Mouse (Mus musculus) testis, postnatal 14 days (tissue): ENCODE data around the gene Chic1.
A peak's percentile ranks its signal among the peaks of the same experiment; 100 is the strongest.

Experiments
- DNase-seq: peaks from one replicate; pipeline ENCODE4 v3.0.0; 2021; ENCODE audit warnings: low spot score

The Chic1 gene

DNA sequence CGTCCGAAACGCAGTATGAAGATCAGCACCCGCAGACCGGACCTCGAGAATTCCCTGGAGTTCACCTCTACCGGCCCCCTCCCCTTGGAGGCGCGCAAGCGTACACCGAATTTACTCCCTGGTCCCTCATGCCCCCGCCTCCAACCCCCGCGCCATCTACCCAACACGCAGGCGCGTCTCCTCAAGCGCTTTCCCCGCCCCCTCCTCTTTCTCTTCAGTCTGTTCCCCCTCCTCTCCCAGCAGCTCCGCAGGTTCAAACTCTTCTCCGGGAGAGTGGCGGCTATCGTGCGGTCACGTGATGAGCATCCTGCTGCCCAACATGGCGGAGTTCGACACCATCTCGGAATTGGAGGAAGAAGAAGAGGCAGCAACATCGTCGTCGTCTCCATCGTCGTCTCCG is at the start of gene Chic1:
TSS of gene Chic1 (plus strand) at position 190 of the 400 bp plus-strand sequence.
- DNase-seq: peak; percentile 86

DNA sequence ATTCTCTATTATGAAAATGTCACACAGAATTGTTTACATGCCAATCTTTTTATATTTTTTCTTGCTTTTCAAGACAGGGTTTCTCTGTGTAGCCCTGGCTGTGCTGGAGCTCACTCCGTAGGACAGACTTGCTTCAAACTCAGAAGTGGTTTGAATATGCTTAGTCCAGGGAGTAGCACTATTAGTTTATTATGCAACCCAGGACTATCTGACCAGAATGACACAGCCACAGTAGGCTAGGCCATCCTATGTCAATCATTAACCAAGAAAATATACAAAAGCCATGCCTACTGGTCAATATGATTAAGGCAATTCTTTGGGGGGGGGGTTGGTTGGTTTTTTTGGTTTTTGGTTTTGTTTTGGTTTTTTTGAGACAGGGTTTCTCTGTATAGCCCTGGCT is 48.0 kb upstream of the Chic1 start:
- no peak for DNase-seq

DNA sequence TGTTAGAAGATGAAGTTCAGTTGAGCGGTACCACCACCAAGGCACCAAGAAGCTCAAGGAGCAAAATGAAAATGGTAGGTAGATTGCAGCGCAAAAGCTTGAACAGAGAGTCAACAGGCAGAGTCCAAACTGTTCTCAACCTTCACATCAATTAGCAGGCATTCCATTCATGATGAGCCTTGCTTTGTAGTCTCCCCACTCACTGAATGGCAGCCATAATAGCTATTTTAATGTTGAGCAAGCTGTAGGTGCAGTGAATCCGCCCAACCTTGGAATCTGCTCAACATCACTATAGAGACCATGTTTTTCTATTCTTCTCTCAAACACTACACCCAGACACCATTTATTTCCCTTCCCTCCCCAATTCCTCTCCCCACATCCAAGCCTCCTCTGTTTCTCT is 44.6 kb upstream of the Chic1 start:
- no peak for DNase-seq

DNA sequence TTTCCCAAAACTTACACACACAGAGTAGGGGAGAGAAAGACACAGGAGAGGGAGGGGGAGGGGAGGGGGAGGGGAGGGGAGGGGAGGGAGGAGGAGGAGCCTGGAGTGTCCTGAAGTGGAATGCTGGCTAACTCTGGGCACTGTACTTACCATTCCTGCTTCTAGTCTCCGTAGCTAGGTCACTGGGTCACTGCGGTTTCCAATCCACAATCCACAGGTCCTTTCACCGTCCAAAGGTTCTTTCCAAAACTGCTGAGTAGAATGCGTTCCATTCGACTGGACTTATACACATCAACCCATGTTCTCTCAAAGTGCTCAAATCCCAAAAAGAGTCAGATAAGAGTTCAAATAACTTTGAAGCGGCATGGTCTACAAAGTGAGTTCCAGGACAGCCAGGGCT is 42.1 kb upstream of the Chic1 start:
- no peak for DNase-seq

DNA sequence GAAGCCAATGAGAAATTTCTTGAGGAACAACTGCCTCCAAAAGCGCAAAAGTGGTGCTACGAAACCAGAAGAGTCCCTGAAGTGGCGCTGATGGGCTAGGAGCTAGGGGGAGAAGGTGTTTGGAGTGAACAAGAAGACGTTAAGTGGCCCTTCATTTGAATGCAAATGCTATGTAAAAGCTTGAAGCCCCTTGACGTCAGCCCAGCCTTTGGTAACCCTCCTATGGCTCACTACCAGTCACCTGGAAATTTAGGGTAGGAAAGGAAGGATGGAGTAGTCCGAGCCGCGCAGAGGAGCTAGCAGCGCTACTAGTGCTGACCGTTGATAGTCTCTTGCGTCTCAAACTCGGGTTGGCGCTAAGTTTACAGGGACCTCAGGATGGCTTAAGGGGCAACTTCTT is 35.1 kb upstream of the Chic1 start, which contains the start of gene Cdx4:
TSS of gene Cdx4 (plus strand) at position 253 of the 400 bp plus-strand sequence.
- DNase-seq: no peak

DNA sequence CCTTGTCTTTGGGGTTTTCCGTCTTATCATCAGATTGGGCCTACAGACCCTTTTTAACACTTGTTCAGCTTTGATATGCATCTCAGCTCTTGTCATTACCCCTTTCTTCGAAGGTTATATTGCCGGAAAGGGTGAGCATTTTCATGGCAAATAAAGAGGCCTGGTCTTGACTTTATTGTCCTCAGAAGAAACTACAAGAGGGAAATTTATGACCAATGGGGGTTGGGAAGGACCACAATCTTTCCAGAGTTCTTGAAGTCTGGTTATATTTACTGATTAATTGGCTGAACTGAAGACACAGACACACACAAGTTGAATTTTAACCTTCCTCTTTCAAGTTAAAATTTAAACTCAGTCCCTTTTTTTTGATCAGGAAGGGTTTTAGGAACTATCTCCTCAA is 30.4 kb upstream of the Chic1 start:
- no peak for DNase-seq

DNA sequence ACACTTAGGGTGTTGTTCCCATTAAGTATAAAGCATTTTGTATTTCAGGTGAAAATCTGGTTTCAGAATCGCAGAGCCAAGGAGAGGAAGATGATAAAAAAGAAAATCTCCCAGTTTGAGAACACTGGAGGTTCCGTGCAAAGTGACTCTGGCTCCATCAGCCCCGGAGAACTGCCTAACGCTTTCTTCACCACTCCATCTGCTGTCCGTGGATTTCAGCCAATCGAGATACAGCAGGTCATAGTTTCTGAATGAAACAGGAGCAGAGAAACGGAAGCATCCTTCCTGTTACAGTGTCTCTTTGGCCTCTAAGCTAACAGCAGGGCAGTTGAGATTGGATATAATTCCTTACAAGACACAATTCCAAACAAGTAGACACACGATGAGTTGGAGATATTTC is 26.9 kb upstream of the Chic1 start:
- DNase-seq: no peak

DNA sequence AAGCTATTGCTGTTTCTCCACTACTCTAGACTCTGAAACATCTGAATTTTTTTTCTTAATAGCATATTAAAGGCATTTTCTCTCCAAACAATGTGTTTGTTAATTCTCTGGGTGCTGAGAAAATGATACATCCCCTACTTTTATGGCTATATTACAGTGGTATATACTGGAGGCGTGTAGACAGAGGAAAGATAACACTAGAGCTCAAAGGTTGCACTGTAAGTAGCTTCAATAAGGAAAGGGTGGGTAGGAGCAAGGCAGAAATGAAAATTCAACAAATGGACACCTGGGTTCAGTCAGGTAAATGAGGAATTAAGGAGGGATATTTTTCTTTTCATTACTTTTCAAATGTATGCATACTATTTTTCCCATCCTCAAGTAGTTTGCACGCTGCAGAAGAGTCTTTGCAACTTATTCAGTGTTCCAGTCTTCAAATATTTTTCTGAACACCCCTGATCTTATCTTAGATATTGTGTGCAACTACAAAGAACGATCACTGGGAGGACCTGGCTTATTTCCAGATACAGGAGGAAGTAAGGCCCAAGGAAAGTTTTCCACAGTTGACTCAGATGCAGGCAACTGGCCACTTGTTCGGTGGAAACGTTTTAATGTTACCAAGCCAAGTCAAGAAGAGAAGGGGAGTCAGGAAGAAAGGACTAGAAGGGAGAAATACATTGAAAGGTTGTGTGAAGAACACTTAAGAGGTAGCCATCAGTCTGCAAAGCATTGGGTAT is 25.0 kb upstream of the Chic1 start:
- no peak for DNase-seq

DNA sequence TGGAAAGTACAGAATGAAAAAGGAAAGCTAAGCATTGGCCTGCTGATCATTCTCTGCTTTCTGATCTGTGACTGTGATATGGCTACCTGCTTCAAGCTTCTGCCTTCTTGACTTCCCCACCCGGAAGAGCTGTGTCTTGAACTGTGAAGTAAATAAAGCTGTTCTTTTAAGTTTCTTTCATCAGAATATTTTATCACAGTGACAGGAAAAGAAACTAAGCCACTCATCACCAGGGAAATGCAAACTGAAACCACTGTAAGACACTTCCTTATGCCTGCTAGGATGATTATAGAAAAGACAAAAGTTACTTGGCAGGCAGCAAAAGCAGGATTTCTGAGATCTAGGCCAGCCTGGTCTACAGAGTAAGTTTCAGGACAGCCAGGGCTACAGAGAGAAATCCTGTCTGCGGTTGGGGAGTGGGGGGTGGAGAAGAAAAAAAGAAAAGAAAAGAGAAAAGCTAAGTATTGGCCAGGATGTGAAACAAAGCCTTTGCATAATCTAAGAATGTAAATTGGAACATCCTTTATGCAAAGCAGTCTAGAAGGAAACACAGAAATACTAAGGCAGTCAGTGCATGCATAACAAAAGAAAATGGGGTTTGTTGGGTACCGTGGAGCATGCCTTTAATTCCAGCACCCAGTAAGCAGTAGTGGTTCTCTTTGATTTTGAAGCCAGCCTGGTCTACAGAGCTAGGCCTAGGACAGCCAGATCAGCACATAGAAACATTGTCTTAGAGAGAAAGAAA is 14.7 kb upstream of the Chic1 start:
- DNase-seq: no peak

DNA sequence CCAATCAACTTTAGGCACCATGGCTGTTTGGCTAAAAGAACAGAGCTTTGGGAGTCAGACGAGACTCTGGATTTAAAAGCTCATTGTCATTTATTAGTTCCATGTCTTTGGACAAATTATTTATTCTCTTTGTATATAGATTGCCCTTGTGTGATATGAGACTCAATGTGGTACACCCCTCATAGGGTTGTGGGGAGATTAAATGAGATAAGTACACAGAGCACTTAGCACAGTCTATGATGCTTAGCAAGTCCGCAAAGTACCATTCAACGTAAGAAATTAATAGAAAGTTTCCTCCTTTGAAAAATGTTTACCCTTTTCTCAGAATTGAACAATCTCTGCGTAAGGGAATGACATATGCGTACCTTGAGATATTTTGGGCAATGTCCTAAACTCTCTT is 492 bp upstream of the Chic1 start:
- no peak for DNase-seq

DNA sequence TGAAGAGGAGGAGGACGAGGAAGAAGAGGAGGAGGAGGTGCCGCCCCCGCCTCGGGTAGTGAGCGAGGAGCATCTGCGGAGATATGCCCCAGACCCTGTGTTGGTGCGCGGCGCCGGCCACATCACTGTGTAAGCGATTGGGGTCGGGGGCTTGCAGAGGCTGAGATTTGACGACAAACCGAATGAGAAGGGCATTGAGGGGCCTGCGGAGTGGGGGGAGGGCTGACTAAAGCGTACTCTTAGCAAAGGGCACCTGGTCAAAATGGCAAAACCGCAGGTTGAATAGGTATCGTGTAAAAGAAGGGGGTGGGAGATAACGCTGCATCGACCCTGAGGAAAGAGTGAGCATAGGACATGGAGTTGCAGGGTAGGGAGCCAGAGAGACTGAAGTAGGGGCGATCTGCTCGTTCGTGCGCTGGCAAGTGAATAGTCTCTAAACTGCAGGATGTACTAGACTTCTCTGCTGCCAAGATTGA is 523 bp downstream of the Chic1 start:
- DNase-seq: peak; percentile 29

DNA sequence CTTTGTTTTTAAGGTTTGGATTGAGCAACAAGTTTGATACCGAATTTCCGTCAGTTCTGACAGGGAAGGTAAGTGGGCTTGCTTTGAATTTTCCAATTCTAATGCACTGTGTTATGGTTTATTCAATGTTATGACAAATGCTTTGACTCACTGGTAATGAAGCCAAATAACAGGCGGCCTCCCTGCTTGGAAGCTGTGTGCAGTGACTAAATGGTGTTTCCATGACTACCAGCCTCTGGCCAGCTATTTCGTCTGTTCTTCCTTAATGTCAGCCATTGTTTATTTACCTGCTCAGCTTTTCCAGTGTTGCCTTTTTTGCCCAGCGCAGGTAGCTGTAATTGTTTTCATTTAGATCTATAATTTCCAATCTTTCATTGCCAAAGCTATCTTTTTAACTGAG is 9.9 kb downstream of the Chic1 start:
- DNase-seq: no peak

DNA sequence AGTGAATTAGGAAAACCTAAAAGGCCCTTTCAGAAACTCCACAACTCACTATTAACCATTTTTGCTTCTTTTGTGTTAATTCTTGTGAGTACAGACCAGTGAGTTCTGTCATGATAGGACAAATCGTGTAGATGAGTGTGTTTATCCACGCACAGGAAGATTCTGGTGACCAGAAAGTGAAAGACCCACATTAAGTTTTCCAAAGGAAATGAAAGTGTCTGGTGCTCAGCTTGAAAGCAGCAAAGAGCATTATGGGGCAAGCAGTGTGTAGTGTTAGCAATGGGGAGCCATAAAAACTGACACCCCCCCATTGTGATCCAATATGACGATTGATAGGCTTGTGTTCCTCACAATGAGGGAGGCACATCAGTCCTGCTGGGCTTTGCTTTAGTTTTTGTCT is 12.4 kb downstream of the Chic1 start:
- DNase-seq: no peak

DNA sequence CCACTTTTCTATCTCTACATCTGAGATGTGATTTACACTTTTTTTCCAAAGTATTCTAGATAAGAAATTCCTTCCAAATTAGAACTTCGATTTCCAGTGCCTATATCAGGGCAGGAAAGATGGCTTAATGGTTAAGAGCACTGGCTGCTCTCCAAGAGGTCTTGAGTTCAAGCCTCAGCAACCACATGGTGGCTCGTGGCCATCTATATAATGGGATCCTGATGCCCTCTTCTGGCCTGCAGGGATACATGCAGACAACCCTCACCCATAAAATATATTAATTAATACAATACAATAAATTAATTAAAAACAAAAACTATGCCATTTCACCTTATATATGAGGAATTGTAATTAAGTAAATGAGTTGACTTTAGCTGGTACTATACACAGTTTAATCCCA is 14.9 kb downstream of the Chic1 start:
- DNase-seq: no peak

DNA sequence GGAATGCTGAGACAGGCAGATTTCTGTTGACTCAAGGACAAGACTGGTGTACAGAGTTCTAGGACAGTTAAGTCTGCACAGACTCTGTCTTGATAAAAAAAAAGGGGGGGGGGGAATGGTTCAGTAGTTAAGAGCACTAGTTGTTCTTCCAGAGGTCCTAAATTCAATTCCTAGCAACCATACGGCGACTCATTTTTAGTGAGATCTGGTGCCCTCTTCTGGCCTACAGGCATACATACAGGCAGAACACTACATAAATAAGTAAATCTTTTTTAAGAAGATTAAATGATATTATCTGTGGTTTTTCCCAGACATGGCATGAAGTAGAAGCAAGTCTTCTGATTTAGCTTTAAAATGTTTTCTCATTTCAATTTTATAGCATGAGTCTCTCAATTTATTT is 15.4 kb downstream of the Chic1 start:
- DNase-seq: no peak

DNA sequence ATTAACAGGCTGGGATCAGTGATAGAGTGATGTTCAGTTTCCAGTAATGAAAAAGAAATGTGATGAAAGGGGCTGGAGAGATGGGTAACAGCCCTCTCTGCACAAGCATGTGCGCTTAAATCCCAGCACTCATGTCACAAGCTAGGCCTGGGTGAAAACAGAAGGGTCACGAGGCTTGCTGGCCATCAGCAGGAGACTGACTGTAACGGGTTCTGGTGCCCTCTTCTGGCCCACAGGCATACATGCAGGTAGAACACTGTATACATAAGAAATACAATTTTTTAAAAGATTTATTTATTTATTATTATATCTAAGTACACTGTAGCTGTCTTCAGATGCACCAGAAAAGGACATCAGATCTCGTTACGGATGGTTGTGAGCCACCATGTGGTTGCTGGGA is 18.0 kb downstream of the Chic1 start:
- no peak for DNase-seq

DNA sequence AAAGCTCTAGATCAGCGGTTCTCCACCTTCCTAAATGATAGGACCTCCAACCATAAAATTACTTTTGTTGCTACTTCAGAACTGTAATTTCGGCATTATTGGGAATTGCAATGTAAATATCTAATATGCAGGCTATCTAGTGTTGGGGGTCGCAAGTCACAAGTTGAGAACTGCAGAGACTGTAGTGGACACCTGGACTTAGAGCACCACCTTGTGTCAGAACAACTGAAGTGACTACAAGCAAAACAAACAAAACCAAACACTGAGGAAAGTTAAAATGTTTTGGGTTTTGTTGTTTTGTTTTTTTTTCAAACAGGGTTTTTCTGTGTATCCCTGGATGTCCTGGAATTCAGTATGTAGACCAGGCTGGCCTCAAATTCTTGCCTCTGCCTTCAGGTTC is 28.3 kb downstream of the Chic1 start:
- no peak for DNase-seq

DNA sequence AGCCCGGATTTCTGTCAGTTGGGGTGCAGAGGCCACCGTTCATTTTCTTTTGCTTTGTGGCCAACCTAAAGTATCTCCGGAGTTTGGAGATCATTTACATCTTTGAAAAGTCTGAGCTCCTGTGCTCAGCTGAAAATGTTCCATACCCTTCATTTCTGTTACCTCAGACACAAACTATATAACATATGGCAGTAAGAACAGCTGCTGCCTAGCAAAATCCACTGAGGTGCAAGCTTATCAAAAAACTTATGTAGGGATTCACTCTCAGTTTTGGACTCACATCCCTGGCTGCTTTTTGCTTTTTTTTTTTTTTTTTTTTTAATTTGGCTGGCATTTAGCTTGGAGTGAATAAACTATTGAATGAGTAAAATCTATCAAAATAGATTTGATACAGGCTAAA is 31.9 kb downstream of the Chic1 start:
- DNase-seq: no peak

DNA sequence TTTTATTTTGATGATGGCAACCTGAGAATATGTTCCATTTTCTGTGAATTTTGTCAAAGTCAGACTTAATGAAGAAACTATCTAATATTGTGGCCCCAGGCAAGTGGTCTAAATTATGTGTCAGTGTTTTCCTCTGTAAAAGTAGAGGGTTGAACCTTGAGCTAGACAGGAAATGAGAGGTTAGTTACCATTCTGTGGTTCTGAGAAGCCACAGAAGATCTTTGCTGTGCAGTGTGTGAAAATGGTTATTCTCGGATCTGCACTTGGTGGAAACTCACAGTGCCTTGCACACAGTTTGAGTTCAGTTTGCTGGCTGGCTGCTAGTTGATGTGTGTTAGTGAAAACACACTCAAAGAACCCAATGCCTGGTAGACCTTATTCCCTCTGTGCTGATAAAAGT is 37.6 kb downstream of the Chic1 start:
- DNase-seq: no peak

DNA sequence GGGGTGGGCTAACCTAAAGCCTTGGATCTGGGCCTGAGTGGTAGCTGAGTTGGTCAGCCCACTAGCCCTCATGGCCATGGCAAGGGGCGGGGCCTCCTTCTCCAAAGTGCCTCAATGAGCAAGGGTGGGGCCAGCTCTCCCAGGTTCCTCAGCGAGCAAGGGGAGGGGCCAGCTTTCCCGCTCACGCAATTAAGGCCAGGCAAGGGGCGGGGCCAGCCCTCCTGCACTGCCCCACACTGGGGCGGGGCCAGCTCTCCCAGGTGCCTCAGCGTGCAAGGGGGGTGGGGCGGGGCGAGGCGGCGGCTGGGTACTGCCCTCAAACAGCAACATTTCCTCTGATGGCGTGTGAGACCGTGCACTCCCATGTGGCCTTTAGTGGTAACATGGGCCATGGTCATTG is 48.7 kb downstream of the Chic1 start:
- DNase-seq: peak; percentile 26

DNA sequence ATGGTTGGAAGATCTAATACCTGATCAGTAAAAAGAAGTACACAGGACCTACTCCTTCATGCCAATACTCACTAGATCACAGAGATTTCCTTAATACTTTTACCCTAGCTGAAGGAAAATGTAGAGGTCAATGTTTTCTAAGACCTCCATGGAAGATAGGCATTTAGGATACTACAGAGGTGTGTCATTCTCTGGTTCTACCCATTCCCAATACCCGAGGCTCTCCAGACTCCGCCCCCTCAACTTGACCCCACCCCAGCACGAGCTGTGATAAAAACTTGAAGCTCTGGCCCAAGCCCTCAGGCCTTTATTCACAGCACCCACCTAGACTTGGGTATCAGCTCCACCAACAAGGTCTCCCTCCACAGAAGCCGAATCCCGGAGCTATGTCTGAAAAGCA is 57.9 kb downstream of the Chic1 start, which contains the start of gene Tsx:
TSS of gene Tsx (plus strand) at position 301 of the 400 bp plus-strand sequence.
- DNase-seq: no peak

DNA sequence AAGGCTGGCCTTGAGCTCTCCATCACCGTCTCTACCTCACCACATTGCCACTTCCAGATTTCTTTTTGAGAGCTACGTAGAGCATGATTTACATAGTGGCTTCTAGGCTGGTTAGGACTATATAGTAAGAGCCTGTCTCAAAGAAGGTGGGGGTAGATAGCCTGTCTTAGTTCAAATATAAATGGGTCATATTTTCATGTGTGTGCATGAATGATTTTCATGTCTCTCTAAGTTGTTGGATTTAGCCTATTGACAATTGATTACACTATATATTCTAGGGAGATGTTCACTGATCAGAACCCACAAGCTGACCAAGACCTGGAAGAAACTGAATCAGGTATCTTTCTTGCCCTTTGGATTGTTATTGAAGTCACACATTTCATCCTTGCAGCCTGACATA is 65.4 kb downstream of the Chic1 start, which contains the start of gene Gm26992:
TSS of gene Gm26992 (plus strand) at position 301 of the 400 bp plus-strand sequence.
- no peak for DNase-seq

DNA sequence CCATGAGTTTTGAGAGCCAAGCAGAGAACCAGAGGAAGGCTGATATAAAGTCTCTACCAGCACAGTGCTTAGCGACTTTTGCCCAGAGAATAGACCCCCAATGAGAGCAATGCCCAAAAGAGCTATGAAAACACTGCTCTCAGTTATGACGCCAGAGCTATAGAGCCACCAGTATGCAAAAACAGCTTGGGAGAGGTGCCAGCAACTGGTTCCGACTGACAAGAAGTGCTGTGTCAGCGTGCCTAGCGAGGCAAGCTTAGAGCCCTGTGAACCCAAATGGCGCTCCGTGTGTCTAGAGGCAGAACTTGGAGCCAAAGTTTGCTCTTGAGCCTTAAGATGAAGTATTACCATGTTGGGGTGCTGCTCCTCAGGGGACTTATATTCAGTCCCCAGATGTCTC is 71.4 kb downstream of the Chic1 start:
- no peak for DNase-seq
